Mouse (Mus musculus): ENCODE measurements around the gene Ptprcap. TPM values are rescaled to one million over a fixed set of nuclear protein-coding genes. Genes with fewer than 3 reads are reported as not detected.
A peak's percentile ranks its signal among the peaks of the same experiment; 100 is the strongest.

The Ptprcap gene
- total RNA-seq, 2 experiments from 2014 or later = 0.65 to 2.0 TPM

DNA sequence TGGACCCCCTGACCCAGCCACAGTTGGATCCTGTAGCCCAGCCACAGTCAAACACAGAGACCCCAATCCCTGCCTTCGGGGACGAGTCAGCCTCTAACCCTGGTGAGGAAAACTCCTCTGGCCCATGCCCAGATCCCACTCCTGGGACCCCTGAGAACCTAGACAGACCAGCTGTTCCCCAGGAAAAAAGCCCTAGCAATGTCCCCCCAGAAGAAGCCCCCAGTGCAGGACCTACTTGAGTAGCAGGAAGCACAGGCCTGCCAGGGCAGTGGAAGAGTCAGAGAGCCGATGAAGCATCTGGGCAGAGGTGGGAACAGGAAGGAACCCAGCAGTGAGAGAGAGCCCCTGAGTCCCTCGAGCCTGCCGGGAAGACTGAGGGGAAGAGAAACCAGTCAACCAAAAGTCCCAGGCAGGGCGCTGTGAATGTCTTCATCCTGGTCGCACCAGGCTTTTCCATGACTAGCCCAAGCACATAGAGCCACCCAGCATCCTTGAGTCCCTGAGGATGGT lies 9.6 kb upstream of the Ptprcap start, which contains the start of gene Cabp4:
TSS of gene Cabp4 (minus strand) at position 275 of the 510 bp plus-strand sequence.
- DNase-seq (ENCODE audit: extremely low spot score in 1 of 2, low spot score in 2 of 2) = no peak
- intact Hi-C loops (cut with DNase I) = no loop called here

DNA sequence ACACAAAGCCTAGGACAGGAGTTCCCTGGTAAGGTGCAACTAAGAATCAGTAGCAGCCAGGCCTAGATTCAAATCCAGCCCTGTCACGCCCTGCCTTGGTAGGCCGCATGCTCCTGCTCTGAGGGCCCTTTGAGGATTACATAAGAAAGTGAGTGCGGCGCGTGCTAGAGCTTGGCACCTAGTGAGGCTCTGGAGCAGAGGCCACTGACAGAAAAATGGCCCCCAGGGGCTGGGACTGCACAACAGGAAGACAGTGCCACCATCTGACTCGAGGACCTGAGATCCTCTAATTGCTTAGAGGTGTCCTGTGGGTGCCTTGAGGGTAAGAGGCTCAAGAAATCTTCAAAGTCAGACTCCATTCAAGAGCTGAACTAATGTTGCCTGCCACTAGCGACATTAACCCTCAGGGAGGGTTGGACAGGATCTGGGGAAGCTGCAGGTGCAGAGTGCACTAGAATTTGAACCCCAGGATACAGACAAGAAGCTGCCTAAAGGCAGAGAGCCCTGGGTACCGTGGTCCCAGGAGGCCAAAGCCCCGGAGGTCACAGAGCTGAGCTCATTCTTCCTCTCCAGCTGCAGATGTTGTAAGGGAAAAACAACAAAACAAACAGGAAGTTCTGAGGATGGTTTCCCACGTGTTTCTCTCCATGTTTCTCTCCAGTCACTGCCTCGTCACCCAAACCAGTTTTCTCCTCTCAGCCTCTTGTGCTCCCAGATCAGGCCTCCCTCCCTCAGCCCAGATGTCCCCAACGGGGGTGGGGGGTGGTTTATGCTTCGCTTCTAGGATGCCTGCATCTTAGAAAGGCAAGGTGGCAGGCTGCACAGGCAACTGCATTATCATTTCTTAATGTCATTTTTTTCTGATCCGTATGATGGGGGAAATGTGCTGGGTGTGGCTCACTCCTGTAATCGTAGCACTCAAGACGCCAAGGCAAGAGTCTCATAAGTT lies 8.6 kb upstream of the Ptprcap start:
- DNase-seq (ENCODE audit: extremely low spot score in 1 of 2, low spot score in 2 of 2) = peak in 1 of 2 experiments; percentile 67
- intact Hi-C loops (cut with DNase I) = no loop called here

DNA sequence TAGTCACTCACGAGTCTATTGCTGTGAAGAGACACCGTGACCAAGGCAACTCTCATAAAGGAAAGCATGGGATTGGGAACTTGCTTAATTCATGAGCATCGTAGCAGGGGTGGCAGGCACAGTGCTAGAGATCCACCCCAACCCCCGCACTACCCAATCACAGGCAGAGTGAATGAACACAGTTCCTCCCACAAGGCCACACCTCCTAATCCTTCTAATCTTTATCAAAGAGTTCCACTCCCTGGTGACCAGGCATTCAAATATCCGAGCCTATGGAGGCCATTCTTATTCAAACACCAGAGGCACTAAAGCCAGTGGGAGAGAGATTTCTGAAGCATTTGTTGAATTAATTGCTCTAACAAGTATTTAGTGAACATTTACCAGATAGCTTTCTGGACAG lies 7.5 kb upstream of the Ptprcap start:
- intact Hi-C loops (cut with DNase I) = no loop called here
- no peak for DNase-seq (ENCODE audit: extremely low spot score in 1 of 2, low spot score in 2 of 2)

DNA sequence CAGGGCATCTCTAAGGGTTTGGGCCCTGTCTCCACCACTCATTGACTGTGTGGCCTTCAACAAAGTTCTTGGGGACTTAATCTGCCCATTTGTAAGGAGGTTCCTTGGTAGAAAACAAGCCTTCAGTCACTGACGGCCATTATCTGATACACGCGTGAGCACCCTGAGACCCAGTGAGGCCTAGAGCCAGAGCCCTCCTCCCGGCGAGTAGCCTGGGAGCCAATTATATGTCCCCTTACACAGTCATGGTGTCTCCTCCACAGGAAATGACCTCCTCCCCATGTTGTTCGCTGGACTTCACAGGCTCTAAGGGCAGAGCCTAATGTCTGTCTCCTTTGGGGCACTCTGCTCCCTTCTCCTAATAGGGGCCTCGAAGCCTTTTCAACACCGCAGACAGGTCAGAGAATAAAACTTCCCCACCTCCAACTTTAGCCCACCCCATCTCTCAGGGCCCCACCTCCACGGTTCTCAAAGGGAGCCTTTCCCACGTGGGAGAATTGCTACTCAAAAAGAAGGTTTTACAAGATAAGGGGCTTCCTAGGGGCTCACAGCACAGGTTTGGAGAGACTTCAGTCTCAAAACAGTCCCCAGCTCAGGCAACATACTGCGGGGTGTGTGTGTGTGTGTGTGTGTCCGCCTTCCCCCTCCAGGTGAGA lies 6.9 kb upstream of the Ptprcap start:
- intact Hi-C loops (cut with DNase I) = no loop called here
- DNase-seq (ENCODE audit: extremely low spot score in 1 of 2, low spot score in 2 of 2) = no peak

DNA sequence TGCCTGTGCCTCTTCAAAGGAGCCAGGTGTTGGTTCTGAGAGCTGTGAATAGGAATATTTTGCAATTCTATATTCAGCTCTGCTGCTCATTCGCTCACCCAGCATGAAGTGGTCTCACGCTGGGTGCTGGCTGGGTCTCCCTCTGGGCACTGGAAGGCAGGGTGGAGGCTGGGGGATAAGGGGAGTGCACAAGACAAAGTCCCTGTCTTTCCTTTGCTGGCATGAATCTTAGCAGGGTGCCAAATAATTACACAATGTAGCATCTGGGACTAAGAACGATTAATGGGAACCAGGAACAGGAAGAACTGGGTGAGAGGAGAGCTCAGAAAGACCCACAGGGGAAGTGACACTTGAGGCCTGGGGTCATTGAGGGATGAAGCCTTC lies 6.4 kb upstream of the Ptprcap start:
- DNase-seq (ENCODE audit: extremely low spot score in 1 of 2, low spot score in 2 of 2) = no peak
- intact Hi-C loops (cut with DNase I) = no loop called here

DNA sequence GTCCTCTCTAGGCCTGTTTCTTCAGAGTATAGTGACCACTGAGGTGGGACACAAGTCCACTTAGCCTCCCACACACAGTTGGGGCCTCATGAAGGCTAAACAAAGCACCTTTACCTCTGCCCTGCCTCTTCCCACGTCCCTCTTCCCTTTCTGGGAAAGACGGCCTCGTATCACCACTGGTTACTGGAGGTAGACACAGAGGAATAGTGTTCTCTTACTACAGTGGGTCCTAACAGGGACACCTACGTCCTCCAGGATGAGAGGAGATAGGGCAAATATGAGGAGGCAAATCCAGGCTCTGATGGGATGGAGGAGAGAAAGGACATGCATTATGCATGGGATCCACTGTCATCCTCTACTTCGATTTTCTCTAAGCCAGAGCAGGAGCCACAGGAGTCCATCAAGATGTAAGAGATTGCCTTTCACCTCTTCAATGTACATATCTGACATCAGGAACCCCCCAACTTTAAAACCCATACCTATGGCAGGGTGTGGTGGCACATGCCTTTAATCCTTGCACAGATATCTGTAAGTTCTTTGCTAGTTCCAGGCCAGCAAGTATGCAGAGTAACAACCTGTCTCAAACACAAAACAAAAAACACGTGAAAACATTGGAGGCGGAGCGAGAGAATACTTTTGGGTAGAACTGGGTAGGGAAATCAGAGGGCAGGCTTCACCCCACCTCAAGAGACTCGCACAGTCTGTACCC lies 5.5 kb upstream of the Ptprcap start:
- intact Hi-C loops (cut with DNase I) = no loop called here
- no peak for DNase-seq (ENCODE audit: extremely low spot score in 1 of 2, low spot score in 2 of 2)

DNA sequence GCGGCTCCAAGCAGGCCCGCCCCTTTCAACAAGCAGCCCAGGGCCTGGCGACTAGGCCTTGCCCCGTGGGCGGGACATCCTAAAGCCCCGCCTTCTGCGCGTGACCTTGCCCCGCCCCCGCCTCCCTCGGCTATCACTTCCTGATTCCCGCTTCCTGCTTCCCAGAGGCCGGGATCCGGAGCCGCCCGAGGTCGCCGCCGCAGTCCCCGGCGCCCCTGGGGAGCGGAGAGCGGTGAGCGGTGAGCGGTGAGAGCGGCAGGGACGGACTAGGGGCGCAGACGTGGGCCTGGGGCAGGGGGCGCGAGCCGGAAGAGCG lies 5.0 kb upstream of the Ptprcap start, which contains the start of gene Coro1b:
TSS of gene Coro1b (plus strand) at position 129 of the 316 bp plus-strand sequence.
- intact Hi-C loops (cut with DNase I) = no loop called here
- DNase-seq (ENCODE audit: extremely low spot score in 1 of 2, low spot score in 2 of 2) = peak; percentile 90 to 97

DNA sequence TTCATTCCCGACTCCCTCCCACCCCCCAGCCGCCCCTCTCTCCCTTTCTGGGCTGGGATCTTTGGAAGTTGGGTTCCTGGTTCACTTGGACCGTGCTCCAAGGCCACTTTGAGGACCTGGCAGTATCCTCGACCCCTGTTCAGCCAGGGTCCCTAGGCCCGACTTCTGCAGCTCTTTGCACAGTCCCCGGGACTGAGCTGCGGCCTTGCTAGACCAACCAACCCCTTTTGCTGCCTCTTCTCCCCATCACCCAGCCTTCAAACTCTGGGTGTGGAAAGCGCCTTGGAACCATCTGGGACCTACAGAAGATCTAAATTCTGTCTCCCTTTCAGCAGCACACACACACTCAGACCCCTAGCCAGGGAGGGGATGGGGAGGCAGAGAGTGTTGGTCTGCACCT lies 4.6 kb upstream of the Ptprcap start:
- no peak for DNase-seq (ENCODE audit: extremely low spot score in 1 of 2, low spot score in 2 of 2)
- intact Hi-C loops (cut with DNase I) = no loop called here

DNA sequence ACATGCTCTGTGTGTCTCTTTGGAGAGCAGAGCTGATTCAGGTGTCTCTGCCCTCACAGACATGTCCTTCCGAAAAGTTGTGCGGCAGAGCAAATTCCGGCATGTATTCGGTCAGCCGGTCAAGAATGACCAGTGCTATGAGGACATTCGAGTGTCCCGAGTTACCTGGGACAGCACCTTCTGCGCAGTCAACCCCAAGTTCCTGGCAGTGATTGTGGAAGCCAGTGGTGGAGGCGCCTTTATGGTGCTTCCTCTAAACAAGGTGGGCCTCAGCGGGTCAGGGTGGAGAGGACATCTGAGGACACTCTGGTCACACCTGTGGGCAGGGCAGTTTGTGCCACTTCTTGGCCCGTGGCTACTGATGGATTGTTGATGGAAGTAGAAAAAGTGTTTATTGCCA lies 4.1 kb upstream of the Ptprcap start:
- intact Hi-C loops (cut with DNase I) = no loop called here
- DNase-seq (ENCODE audit: extremely low spot score in 1 of 2, low spot score in 2 of 2) = no peak

DNA sequence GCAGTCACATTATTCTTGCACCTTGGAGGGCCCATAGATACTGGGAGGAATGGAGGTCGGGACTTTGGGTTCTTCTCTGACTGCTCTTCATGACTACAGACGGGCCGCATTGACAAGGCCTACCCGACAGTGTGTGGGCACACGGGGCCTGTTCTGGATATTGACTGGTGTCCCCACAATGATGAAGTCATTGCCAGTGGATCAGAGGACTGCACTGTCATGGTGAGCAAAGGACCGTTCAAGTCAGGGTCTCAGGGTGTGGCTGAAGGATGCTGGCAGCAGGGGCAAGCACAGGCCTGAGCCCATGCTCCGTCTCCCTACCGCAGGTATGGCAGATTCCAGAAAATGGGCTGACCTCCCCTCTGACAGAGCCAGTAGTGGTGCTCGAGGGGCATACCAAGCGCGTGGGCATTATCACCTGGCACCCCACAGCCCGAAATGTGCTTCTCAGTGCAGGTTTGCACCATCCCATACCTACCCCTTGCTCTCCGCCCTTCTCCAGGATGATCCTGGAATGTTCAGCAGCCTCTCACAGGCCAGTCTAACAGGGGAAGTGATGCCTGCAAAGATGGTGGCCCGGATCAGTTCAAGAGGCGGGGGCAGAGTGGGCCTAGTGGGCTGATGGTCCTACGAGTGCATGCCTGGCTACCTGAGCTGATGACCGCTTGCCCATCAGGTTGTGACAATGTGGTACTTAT lies 3.5 kb upstream of the Ptprcap start:
- DNase-seq (ENCODE audit: extremely low spot score in 1 of 2, low spot score in 2 of 2) = peak in 1 of 2 experiments; percentile 24

DNA sequence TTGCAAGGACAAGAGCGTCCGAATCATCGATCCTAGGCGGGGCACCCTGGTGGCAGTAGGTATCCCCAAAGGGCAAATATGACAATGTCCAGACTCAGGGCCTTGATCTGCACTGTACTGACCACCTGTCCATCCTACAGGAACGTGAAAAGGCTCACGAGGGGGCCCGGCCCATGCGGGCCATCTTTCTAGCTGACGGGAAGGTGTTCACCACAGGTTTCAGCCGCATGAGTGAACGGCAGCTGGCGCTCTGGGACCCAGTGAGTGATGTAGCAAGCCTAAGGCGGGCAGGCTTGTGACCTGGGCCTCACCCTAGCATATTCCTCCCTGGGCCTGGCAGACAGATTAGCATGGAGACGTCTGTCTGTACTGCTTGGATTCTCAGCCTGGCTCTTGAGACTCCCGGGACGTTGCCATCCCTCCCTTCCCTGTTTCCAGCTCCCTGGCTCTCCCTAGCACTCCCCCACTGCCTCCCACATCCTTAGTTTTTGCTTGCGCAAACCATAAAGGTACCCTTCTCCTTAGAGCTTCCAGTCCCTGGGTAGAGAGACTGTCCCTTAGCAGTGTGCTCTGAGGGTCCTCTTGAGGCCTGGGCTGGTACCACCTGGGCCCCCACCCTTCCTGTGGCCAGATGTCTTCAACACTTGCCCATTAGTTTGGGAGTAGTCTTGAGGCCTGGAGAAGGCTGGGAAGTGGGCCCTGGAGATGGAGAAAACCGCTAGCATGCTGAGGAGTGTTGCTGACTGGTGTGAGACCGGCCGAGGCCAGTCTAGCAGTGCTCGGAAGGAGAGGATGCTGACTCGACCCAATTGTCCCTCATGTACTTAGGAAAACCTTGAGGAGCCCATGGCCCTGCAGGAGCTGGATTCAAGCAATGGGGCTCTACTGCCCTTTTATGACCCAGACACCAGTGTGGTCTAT lies 2.6 kb upstream of the Ptprcap start:
- intact Hi-C loops (cut with DNase I) = no loop called here

More for the DNA sequence above, 3.5 kb upstream of the Ptprcap start:
- intact Hi-C loops (cut with DNase I) = no loop called here

DNA sequence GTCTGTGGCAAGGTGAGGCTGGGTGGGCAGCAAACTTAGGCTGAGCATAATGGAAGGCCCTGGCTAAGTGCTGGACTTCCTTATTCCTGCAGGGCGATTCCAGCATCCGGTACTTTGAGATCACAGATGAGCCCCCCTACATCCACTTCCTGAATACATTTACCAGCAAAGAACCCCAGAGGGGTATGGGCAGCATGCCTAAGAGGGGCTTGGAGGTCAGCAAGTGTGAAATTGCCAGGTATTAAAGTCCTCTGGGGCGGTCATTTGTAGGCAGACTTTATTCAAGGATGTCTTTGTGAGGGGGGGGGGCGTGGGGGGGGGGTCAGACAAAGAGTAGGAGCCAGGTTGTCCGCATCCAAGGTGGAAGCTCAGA lies 1.9 kb upstream of the Ptprcap start:
- intact Hi-C loops (cut with DNase I) = no loop called here
- DNase-seq (ENCODE audit: extremely low spot score in 1 of 2, low spot score in 2 of 2) = no peak

More for the DNA sequence above, 2.6 kb upstream of the Ptprcap start:
- DNase-seq (ENCODE audit: extremely low spot score in 1 of 2, low spot score in 2 of 2) = peak in 1 of 2 experiments; percentile 30

DNA sequence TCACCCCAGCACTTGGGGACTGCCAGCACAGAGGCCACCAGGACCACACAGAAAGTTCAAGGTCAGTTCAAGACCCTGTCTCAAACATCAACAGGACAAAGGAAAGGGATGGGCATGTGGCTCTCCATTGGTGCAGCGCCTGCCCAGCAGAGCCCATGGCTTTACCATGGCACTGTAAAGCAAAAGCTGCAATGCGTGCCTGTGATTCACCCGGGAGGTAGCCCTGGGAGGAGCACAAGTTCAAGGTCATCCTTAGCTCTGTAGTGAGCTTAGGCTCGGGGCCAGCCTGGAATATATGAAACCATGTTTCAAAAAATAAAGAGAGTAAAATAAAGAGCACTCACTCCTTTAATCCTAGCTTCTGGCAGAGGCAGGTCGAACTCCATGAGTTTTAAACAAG lies 1.5 kb upstream of the Ptprcap start:
- no peak for DNase-seq (ENCODE audit: extremely low spot score in 1 of 2, low spot score in 2 of 2)
- intact Hi-C loops (cut with DNase I) = no loop called here

DNA sequence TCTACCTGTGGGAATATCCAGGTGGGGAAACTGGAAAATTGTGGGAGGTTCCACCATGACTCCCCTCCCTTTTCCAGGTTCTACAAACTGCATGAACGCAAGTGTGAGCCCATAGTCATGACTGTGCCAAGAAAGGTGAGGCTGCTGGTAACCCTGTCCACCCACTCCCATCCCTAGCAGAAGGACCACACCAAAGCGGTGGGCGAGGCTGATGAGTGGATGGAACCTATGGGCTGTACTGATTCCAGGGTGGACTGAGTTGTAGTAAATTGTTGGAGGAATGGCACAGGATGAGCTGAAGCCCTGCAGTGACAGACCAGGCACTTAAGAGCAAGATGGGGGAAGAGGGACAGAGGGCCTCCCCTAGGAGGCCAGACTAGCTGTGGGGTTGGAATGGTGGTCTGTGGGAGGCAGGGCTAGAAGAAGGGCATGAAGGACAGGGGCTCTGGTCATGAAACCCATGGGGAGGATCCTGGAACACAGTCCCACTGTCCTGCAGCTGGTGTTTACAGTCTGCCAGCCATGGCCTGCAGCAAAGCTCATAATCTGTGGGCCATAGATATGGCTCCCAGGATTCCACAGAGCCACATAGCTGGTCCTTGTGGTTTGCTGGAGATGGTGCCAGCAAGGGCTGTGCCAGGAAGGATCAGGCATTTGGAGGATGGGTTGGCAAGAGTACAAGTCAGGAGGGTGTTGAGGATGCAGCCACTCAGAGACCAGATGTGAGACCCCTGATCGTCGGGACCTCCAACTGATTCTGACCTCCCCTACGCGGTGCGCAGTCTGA lies 766 bp upstream of the Ptprcap start:
- peak in 1 of 2 experiments; percentile 13 for DNase-seq (ENCODE audit: extremely low spot score in 1 of 2, low spot score in 2 of 2)
- intact Hi-C loops (cut with DNase I) = no loop called here

DNA sequence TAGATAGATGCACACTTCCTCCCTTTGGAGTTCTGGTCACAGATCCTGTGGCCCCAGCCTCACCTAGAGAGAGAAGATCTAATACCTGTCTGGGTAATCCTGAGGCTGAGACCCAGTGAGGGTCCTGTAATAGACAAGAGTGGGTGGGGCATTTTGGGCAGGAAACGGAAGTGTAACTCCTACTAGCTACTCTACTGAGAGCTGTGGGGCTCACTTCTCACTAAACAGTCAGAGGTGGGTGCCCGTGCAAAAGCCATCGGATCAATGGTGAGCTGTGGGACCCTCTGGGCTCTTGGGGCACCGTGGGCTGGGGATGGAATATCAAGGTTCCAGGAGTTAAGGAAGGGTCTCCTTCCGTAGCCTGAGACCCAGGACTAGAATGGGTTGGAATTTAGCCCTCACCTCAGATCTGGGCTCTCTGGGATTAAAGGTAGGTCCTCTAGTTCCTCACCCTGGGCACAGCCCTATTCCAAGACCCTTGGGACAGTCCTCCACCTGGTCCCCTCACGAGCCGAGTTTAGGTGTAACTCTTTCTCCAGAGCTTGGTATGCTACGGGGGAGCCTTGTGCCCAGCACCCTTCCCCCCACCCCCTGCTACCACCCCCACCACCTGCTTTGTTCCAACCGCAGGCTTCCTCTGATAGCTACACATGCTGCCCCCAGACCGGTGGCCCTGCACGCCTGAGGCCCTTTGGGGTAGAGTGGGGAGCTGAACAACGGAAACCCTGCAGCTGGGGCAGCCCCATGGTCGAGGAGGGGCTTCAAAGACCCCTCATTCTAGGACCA lies 1.2 kb downstream of the Ptprcap start:
- intact Hi-C loops (cut with DNase I) = no loop called here
- DNase-seq (ENCODE audit: extremely low spot score in 1 of 2, low spot score in 2 of 2) = no peak
